Mouse (Mus musculus): ENCODE results near the gene Gcm2. TPM values are rescaled to one million over a fixed set of nuclear protein-coding genes. Genes with fewer than 3 reads are reported as not detected.

Gcm2 gene
- polyA plus RNA-seq (2012; fragmentation: generic; extraction: Trizol) = not detected
- long read RNA-seq, experiment 1 = 0 reads
- long read RNA-seq, experiment 2 = 0 reads

GRCm38 (mm10) chr13:41110935-41111334, at the start of gene Gcm2:
Gene Gcm2, minus strand, starts transcription at chr13:41111035.
- no peak for TF ChIP-seq CTCF (IDR thresholded peaks at IDR 0.05; ENCODE audit: control insufficient read depth, insufficient read depth, insufficient read length)
- no peak for TF ChIP-seq MYOG (IDR thresholded peaks at IDR 0.05; ENCODE audit: control insufficient read depth, extremely low read depth, insufficient read length)
- no peak for TF ChIP-seq FOSL1 (IDR thresholded peaks at IDR 0.05; ENCODE audit: insufficient read depth, low read length, poor library complexity, severe bottlenecking)
- TF ChIP-seq MAX (IDR thresholded peaks at IDR 0.05) = no peak
- no peak for TF ChIP-seq MYOD1 (IDR thresholded peaks at IDR 0.05; ENCODE audit: control insufficient read depth, insufficient read length, low read depth)
- no peak for TF ChIP-seq USF1 (IDR thresholded peaks at IDR 0.05; ENCODE audit: low read depth)
- no peak for TF ChIP-seq CEBPB (IDR thresholded peaks at IDR 0.05; ENCODE audit: low read depth)
- Histone ChIP-seq H3K4me3 (ENCODE audit: insufficient read depth, poor library complexity, severe bottlenecking) (no peak within 1 kb of the TSS), H3K79me2 (ENCODE audit: control insufficient read depth, insufficient read depth) (no peaks in the 10 kb centered on the region), H3K36me3 (ENCODE audit: control insufficient read depth, insufficient read depth) (no peaks in the 10 kb centered on the region), H3ac (ENCODE audit: control insufficient read depth, insufficient read length, low read depth) (no peak within 1 kb of the TSS), H3K27me3 (ENCODE audit: control insufficient read depth, insufficient read depth, insufficient read length) (peaks cover 58% of the 10 kb centered on the region), H3K79me3 (ENCODE audit: low read depth) (no peaks in the 10 kb centered on the region)

- H3K79me3 ChIP-seq (ENCODE audit: low read depth) = no peaks in the 10 kb centered on the region
- TF ChIP-seq MYOG (IDR thresholded peaks at IDR 0.05; ENCODE audit: control insufficient read depth, extremely low read depth, insufficient read length) (no peak), MAX (IDR thresholded peaks at IDR 0.05) (no peak), MYOD1 (IDR thresholded peaks at IDR 0.05; ENCODE audit: control insufficient read depth, insufficient read length, low read depth) (no peak), USF1 (IDR thresholded peaks at IDR 0.05; ENCODE audit: low read depth) (no peak), CTCF (IDR thresholded peaks at IDR 0.05; ENCODE audit: control insufficient read depth, insufficient read depth, insufficient read length) (no peak), FOSL1 (IDR thresholded peaks at IDR 0.05; ENCODE audit: insufficient read depth, low read length, poor library complexity, severe bottlenecking) (no peak), CEBPB (IDR thresholded peaks at IDR 0.05; ENCODE audit: low read depth) (no peak)
- no peak overlapping the region for H3ac ChIP-seq (ENCODE audit: control insufficient read depth, insufficient read length, low read depth)
- H3K4me3 ChIP-seq (ENCODE audit: insufficient read depth, poor library complexity, severe bottlenecking) = no peak overlapping the region
- H3K79me2 ChIP-seq (ENCODE audit: control insufficient read depth, insufficient read depth) = no peaks in the 10 kb centered on the region
- no peaks in the 10 kb centered on the region for H3K36me3 ChIP-seq (ENCODE audit: control insufficient read depth, insufficient read depth)
- H3K27me3 ChIP-seq (ENCODE audit: control insufficient read depth, insufficient read depth, insufficient read length) = peaks cover 30% of the 10 kb centered on the region
Observed at GRCm38 (mm10) chr13:41158426-41158825, 47.6 kb upstream of the Gcm2 start.

- H3K4me3 ChIP-seq (ENCODE audit: insufficient read depth, poor library complexity, severe bottlenecking) = no peak overlapping the region
- H3K36me3 ChIP-seq (ENCODE audit: control insufficient read depth, insufficient read depth) = no peaks in the 10 kb centered on the region
- no peaks in the 10 kb centered on the region for H3K79me3 ChIP-seq (ENCODE audit: low read depth)
- peaks cover 26% of the 10 kb centered on the region for H3K27me3 ChIP-seq (ENCODE audit: control insufficient read depth, insufficient read depth, insufficient read length)
- no peak overlapping the region for H3ac ChIP-seq (ENCODE audit: control insufficient read depth, insufficient read length, low read depth)
- H3K79me2 ChIP-seq (ENCODE audit: control insufficient read depth, insufficient read depth) = no peaks in the 10 kb centered on the region
- TF ChIP-seq MYOD1 (IDR thresholded peaks at IDR 0.05; ENCODE audit: control insufficient read depth, insufficient read length, low read depth) (no peak), USF1 (IDR thresholded peaks at IDR 0.05; ENCODE audit: low read depth) (no peak), MYOG (IDR thresholded peaks at IDR 0.05; ENCODE audit: control insufficient read depth, extremely low read depth, insufficient read length) (no peak), CTCF (IDR thresholded peaks at IDR 0.05; ENCODE audit: control insufficient read depth, insufficient read depth, insufficient read length) (no peak), MAX (IDR thresholded peaks at IDR 0.05) (no peak), FOSL1 (IDR thresholded peaks at IDR 0.05; ENCODE audit: insufficient read depth, low read length, poor library complexity, severe bottlenecking) (no peak), CEBPB (IDR thresholded peaks at IDR 0.05; ENCODE audit: low read depth) (no peak)
Observed at GRCm38 (mm10) chr13:41153146-41153545, 42.3 kb upstream of the Gcm2 start.

- peaks cover 26% of the 10 kb centered on the region for H3K27me3 ChIP-seq (ENCODE audit: control insufficient read depth, insufficient read depth, insufficient read length)
- H3K79me2 ChIP-seq (ENCODE audit: control insufficient read depth, insufficient read depth) = no peaks in the 10 kb centered on the region
- H3K4me3 ChIP-seq (ENCODE audit: insufficient read depth, poor library complexity, severe bottlenecking) = no peak overlapping the region
- TF ChIP-seq MAX (IDR thresholded peaks at IDR 0.05) (no peak), MYOD1 (IDR thresholded peaks at IDR 0.05; ENCODE audit: control insufficient read depth, insufficient read length, low read depth) (no peak), USF1 (IDR thresholded peaks at IDR 0.05; ENCODE audit: low read depth) (no peak), MYOG (IDR thresholded peaks at IDR 0.05; ENCODE audit: control insufficient read depth, extremely low read depth, insufficient read length) (no peak), CTCF (IDR thresholded peaks at IDR 0.05; ENCODE audit: control insufficient read depth, insufficient read depth, insufficient read length) (no peak), CEBPB (IDR thresholded peaks at IDR 0.05; ENCODE audit: low read depth) (no peak), FOSL1 (IDR thresholded peaks at IDR 0.05; ENCODE audit: insufficient read depth, low read length, poor library complexity, severe bottlenecking) (no peak)
- no peak overlapping the region for H3ac ChIP-seq (ENCODE audit: control insufficient read depth, insufficient read length, low read depth)
- H3K36me3 ChIP-seq (ENCODE audit: control insufficient read depth, insufficient read depth) = no peaks in the 10 kb centered on the region
- no peaks in the 10 kb centered on the region for H3K79me3 ChIP-seq (ENCODE audit: low read depth)
Observed at GRCm38 (mm10) chr13:41146271-41146670, 35.4 kb upstream of the Gcm2 start.

- H3K79me3 ChIP-seq (ENCODE audit: low read depth) = no peaks in the 10 kb centered on the region
- no peaks in the 10 kb centered on the region for H3K79me2 ChIP-seq (ENCODE audit: control insufficient read depth, insufficient read depth)
- no peak overlapping the region for H3K4me3 ChIP-seq (ENCODE audit: insufficient read depth, poor library complexity, severe bottlenecking)
- no peak overlapping the region for H3ac ChIP-seq (ENCODE audit: control insufficient read depth, insufficient read length, low read depth)
- no peak for TF ChIP-seq CEBPB (IDR thresholded peaks at IDR 0.05; ENCODE audit: low read depth)
- no peak for TF ChIP-seq CTCF (IDR thresholded peaks at IDR 0.05; ENCODE audit: control insufficient read depth, insufficient read depth, insufficient read length)
- TF ChIP-seq MYOD1 (IDR thresholded peaks at IDR 0.05; ENCODE audit: control insufficient read depth, insufficient read length, low read depth) = no peak
- TF ChIP-seq USF1 (IDR thresholded peaks at IDR 0.05; ENCODE audit: low read depth) = no peak
- no peak for TF ChIP-seq MYOG (IDR thresholded peaks at IDR 0.05; ENCODE audit: control insufficient read depth, extremely low read depth, insufficient read length)
- TF ChIP-seq FOSL1 (IDR thresholded peaks at IDR 0.05; ENCODE audit: insufficient read depth, low read length, poor library complexity, severe bottlenecking) = no peak
- TF ChIP-seq MAX (IDR thresholded peaks at IDR 0.05) = no peak
- peaks cover 31% of the 10 kb centered on the region for H3K27me3 ChIP-seq (ENCODE audit: control insufficient read depth, insufficient read depth, insufficient read length)
- no peaks in the 10 kb centered on the region for H3K36me3 ChIP-seq (ENCODE audit: control insufficient read depth, insufficient read depth)
Observed at GRCm38 (mm10) chr13:41145433-41145970, 34.7 kb upstream of the Gcm2 start.
